Mouse (Mus musculus) heart, embryonic 15.5 days (tissue): Measurements from ENCODE around the gene Mars. TPM values are rescaled to one million over a fixed set of nuclear protein-coding genes. Genes with fewer than 3 reads are reported as not detected.

ENCODE experiments used
- ATAC-seq: fragments of 200-750 bp; cut with Nextera tagmentation; replicated peaks from 2 replicates; pipeline ENCODE4 v1.8.0; 2017; ENCODE audit warnings: low read depth, moderate TSS enrichment; ENCODE audit not compliant: insufficient number of reproducible peaks, insufficient read depth, low FRiP score
- H3K27ac ChIP-seq: fragments of 300-500 bp; sonication (generic); 2 replicates; pipeline ENCODE4 v1.5.1; 2015; ENCODE audit warnings: mild to moderate bottlenecking, inconsistent platforms
- H3K27me3 ChIP-seq: fragments of 300-500 bp; sonication (generic); 2 replicates; pipeline ENCODE4 v1.6.1; 2015; ENCODE audit warnings: inconsistent platforms
- H3K36me3 ChIP-seq: fragments of 300-500 bp; sonication (generic); 2 replicates; pipeline ENCODE4 v1.6.1; 2015; ENCODE audit warnings: mild to moderate bottlenecking, inconsistent platforms
- H3K4me1 ChIP-seq: fragments of 300-500 bp; sonication (generic); replicated peaks from 2 replicates; pipeline ENCODE4 v1.6.1; 2015; ENCODE audit warnings: inconsistent platforms
- H3K4me2 ChIP-seq: fragments of 300-500 bp; sonication (generic); 2 replicates; pipeline ENCODE4 v1.6.1; 2015; ENCODE audit warnings: inconsistent platforms, mild to moderate bottlenecking, moderate library complexity
- H3K4me3 ChIP-seq: fragments of 300-500 bp; sonication (generic); 2 replicates; pipeline ENCODE4 v1.5.1; 2015; ENCODE audit warnings: mild to moderate bottlenecking, inconsistent platforms
- H3K9ac ChIP-seq: fragments of 300-500 bp; sonication (generic); 2 replicates; pipeline ENCODE4 v1.6.1; 2015; ENCODE audit warnings: mild to moderate bottlenecking, inconsistent platforms
- H3K9me3 ChIP-seq: fragments of 300-500 bp; sonication (generic); replicated peaks from 2 replicates; pipeline ENCODE4 v1.6.1; 2016; ENCODE audit warnings: inconsistent platforms
- WGBS: fragments of 180-500 bp; shearing (Covaris S2); methylation state at CpG from one replicate; pipeline ENCODE4 v1.1.7; 2015; ENCODE audit warnings: mixed read lengths; 5-methylcytosine and 5-hydroxymethylcytosine counted together
- polyA plus RNA-seq: library from polyadenylated mRNA; unstranded; fragments of >200 nt; fragmentation: Nextera tagmentation; extraction: Ambion mirVana; gene quantifications from 2 replicates; pipeline ENCODE4 v1.2.1, GENCODE M21; 2015

Mars gene
- polyA plus RNA-seq, 1 experiment from 2014 or later, result 75.4 TPM

- no peaks in the 10 kb centered on the region for H3K9me3 ChIP-seq
- 90% methylated on average over 6 of the region's 6 CpGs for WGBS
- H3K4me1 ChIP-seq, result peaks cover 13% of the 10 kb centered on the region
- H3K9ac ChIP-seq, result no peak overlapping the region
- ATAC-seq, result no peak
- H3K27me3 ChIP-seq, result no peaks in the 10 kb centered on the region
- H3K4me2 ChIP-seq, result no peak overlapping the region
- peaks cover 89% of the 10 kb centered on the region for H3K36me3 ChIP-seq
- H3K4me3 ChIP-seq, result no peak overlapping the region
- H3K27ac ChIP-seq, result no peak overlapping the region
These were observed 11.2 kb downstream of the Mars start for GRCm38 (mm10) chr10:127300361-127300760.

GRCm38 (mm10) chr10:127297015-127297871 lies 14.3 kb downstream of the Mars start:
- peak; percentile 41; the same call in 1 of the 2 replicates for ATAC-seq
- no peak overlapping the region for H3K4me3 ChIP-seq
- H3K27ac ChIP-seq, result peak overlapping the region; percentile 57
- peaks cover 77% of the 10 kb centered on the region for H3K36me3 ChIP-seq
- no peak overlapping the region for H3K9ac ChIP-seq
- no peaks in the 10 kb centered on the region for H3K9me3 ChIP-seq
- H3K27me3 ChIP-seq, result no peaks in the 10 kb centered on the region
- 67% methylated on average over 16 of the region's 16 CpGs for WGBS
- peaks cover 31% of the 10 kb centered on the region for H3K4me1 ChIP-seq
- no peak overlapping the region for H3K4me2 ChIP-seq

GRCm38 (mm10) chr10:127295986-127296794 lies 15.4 kb downstream of the Mars start:
- Histone ChIP-seq H3K9me3 (no peaks in the 10 kb centered on the region), H3K4me1 (peaks cover 40% of the 10 kb centered on the region), H3K4me2 (no peak overlapping the region), H3K27me3 (no peaks in the 10 kb centered on the region), H3K4me3 (no peak overlapping the region), H3K9ac (no peak overlapping the region), H3K27ac (0 out of 2 replicates have a peak overlapping the region, but pooled peaks have one; percentile 7), H3K36me3 (peaks cover 66% of the 10 kb centered on the region)
- no peak for ATAC-seq
- WGBS, result 79% methylated on average over 24 of the region's 24 CpGs

GRCm38 (mm10) chr10:127294895-127295510 lies 16.6 kb downstream of the Mars start:
- WGBS, result 88% methylated on average over 10 of the region's 10 CpGs
- Histone ChIP-seq H3K9ac (no peak overlapping the region), H3K4me1 (peaks cover 41% of the 10 kb centered on the region), H3K4me3 (no peak overlapping the region), H3K27ac (no peak overlapping the region), H3K4me2 (no peak overlapping the region), H3K9me3 (no peaks in the 10 kb centered on the region), H3K27me3 (no peaks in the 10 kb centered on the region), H3K36me3 (peaks cover 55% of the 10 kb centered on the region)
- ATAC-seq, result no peak

GRCm38 (mm10) chr10:127293590-127294113 lies 17.9 kb downstream of the Mars start:
- Histone ChIP-seq H3K4me2 (peak overlapping the region; percentile 90), H3K9me3 (no peaks in the 10 kb centered on the region), H3K27me3 (no peaks in the 10 kb centered on the region), H3K4me3 (no peak overlapping the region), H3K27ac (peak overlapping the region; percentile 98), H3K4me1 (peaks cover 49% of the 10 kb centered on the region), H3K36me3 (peaks cover 42% of the 10 kb centered on the region), H3K9ac (0 out of 2 replicates have a peak overlapping the region, but pooled peaks have one; percentile 16)
- 78% methylated on average over 3 of the region's 3 CpGs for WGBS
- ATAC-seq, result no peak

- no peak for ATAC-seq
- Histone ChIP-seq H3K9ac (peak overlapping the region; percentile 68), H3K4me3 (peak overlapping the region; percentile 64), H3K36me3 (peaks cover 42% of the 10 kb centered on the region), H3K27ac (peak overlapping the region; percentile 98), H3K27me3 (no peaks in the 10 kb centered on the region), H3K9me3 (no peaks in the 10 kb centered on the region), H3K4me1 (peaks cover 49% of the 10 kb centered on the region), H3K4me2 (peak overlapping the region; percentile 90)
- WGBS, result 44% methylated on average over 6 of the region's 6 CpGs
These were observed 18.5 kb downstream of the Mars start for GRCm38 (mm10) chr10:127292987-127293538.

GRCm38 (mm10) chr10:127291881-127292638 lies 19.5 kb downstream of the Mars start:
- Histone ChIP-seq H3K27ac (peak overlapping the region; percentile 98), H3K4me1 (peaks cover 53% of the 10 kb centered on the region), H3K36me3 (peaks cover 38% of the 10 kb centered on the region), H3K9ac (peak overlapping the region; percentile 68), H3K9me3 (no peaks in the 10 kb centered on the region), H3K4me2 (peak overlapping the region; percentile 90), H3K4me3 (peak overlapping the region; percentile 64), H3K27me3 (no peaks in the 10 kb centered on the region)
- no peak for ATAC-seq
- 5% methylated on average over 5 of the region's 5 CpGs for WGBS

GRCm38 (mm10) chr10:127290930-127291880 lies 20.4 kb downstream of the Mars start:
- H3K27ac ChIP-seq, result peak overlapping the region; percentile 98
- H3K4me1 ChIP-seq, result peaks cover 54% of the 10 kb centered on the region
- no peaks in the 10 kb centered on the region for H3K9me3 ChIP-seq
- H3K27me3 ChIP-seq, result no peaks in the 10 kb centered on the region
- 1% methylated on average over 19 of the region's 19 CpGs for WGBS
- peak overlapping the region; percentile 68 for H3K9ac ChIP-seq
- H3K36me3 ChIP-seq, result peaks cover 39% of the 10 kb centered on the region
- H3K4me3 ChIP-seq, result peak overlapping the region; percentile 64
- peak; percentile 15 for ATAC-seq
- H3K4me2 ChIP-seq, result peak overlapping the region; percentile 90

- Histone ChIP-seq H3K27ac (peak overlapping the region; percentile 98), H3K27me3 (no peaks in the 10 kb centered on the region), H3K4me2 (peak overlapping the region; percentile 90), H3K4me3 (peak overlapping the region; percentile 64), H3K9ac (peak overlapping the region; percentile 80), H3K4me1 (peaks cover 61% of the 10 kb centered on the region), H3K9me3 (no peaks in the 10 kb centered on the region), H3K36me3 (peaks cover 39% of the 10 kb centered on the region)
- ATAC-seq, result peak; percentile 89
- WGBS, result 0% methylated on average over 47 of the region's 47 CpGs
These were observed 21.2 kb downstream of the Mars start for GRCm38 (mm10) chr10:127290307-127290929.
